Mouse (Mus musculus) liver, adult 2 months (tissue): Measurements from ENCODE around the gene Nek7. TPM values are rescaled to one million over a fixed set of nuclear protein-coding genes. Genes with fewer than 3 reads are reported as not detected.

Source experiments
- DNase-seq: peaks from one replicate; pipeline ENCODE4 v3.0.0-alpha.2; 2011; ENCODE audit warnings: low read depth, low spot score; ENCODE audit errors: extremely low read depth
- H3K27ac ChIP-seq: fragments of 200-500 bp; replicated peaks from 2 replicates; pipeline ENCODE4 v1.5.1; 2012; ENCODE audit warnings: low read depth, mild to moderate bottlenecking, control low read depth, inconsistent platforms, low read length; ENCODE audit not compliant: insufficient read depth
- H3K27me3 ChIP-seq: fragments of 200-500 bp; 2 replicates; pipeline ENCODE4 v1.6.1; 2012; ENCODE audit warnings: mild to moderate bottlenecking, moderate library complexity, low read length, inconsistent platforms; ENCODE audit not compliant: control insufficient read depth, insufficient read depth
- H3K36me3 ChIP-seq: fragments of 200-500 bp; 2 replicates; pipeline ENCODE4 v1.6.1; 2012; ENCODE audit warnings: low read length, inconsistent platforms; ENCODE audit not compliant: control insufficient read depth, insufficient read depth
- H3K4me1 ChIP-seq: fragments of 200-500 bp; 2 replicates; pipeline ENCODE4 v1.6.1; 2011; ENCODE audit warnings: low read length; ENCODE audit not compliant: control insufficient read depth, insufficient read depth
- H3K4me3 ChIP-seq: fragments of 200-500 bp; 2 replicates; pipeline ENCODE4 v1.5.1; 2011; ENCODE audit warnings: low read depth, mild to moderate bottlenecking, control low read depth, low read length, moderate library complexity; ENCODE audit not compliant: insufficient read depth
- H3K79me2 ChIP-seq: fragments of 200-500 bp; 2 replicates; pipeline ENCODE4 v1.6.1; 2012; ENCODE audit warnings: inconsistent platforms, mild to moderate bottlenecking, low read length, moderate library complexity; ENCODE audit not compliant: control insufficient read depth, insufficient read depth
- H3K9ac ChIP-seq: fragments of 200-500 bp; 2 replicates; pipeline ENCODE4 v1.6.1; 2012; ENCODE audit warnings: low read depth, mild to moderate bottlenecking, control low read depth, inconsistent platforms, low read length
- CTCF ChIP-seq: fragments of 200-500 bp; IDR thresholded peaks from 2 replicates; pipeline ENCODE4 v1.5.1; 2011; ENCODE audit warnings: low read depth, low read length, control low read depth
- POLR2A ChIP-seq: fragments of 200-500 bp; IDR thresholded peaks from 2 replicates; pipeline ENCODE4 v1.6.1; 2011; ENCODE audit warnings: low read length, control low read depth; ENCODE audit not compliant: insufficient read depth; ENCODE audit errors: extremely low read depth
- WGBS: fragments of 180-500 bp; shearing (Covaris S2); methylation state at CpG from one replicate; pipeline ENCODE4 v1.1.7; 2018; 5-methylcytosine and 5-hydroxymethylcytosine counted together
- polyA plus RNA-seq: library from polyadenylated mRNA; depleted of rRNA; stranded (reverse); fragments of >200 nt; gene quantifications from 2 replicates; pipeline ENCODE4 v1.2.3, GENCODE M21; 2012
- total RNA-seq: library from RNA; depleted of rRNA; stranded (reverse); fragments of >200 nt; gene quantifications from 2 replicates; pipeline ENCODE4 v1.2.3, GENCODE M21; 2014

The Nek7 gene
- total and polyA plus RNA-seq, 2 experiments, result 6.3 to 31.5 TPM

DNA sequence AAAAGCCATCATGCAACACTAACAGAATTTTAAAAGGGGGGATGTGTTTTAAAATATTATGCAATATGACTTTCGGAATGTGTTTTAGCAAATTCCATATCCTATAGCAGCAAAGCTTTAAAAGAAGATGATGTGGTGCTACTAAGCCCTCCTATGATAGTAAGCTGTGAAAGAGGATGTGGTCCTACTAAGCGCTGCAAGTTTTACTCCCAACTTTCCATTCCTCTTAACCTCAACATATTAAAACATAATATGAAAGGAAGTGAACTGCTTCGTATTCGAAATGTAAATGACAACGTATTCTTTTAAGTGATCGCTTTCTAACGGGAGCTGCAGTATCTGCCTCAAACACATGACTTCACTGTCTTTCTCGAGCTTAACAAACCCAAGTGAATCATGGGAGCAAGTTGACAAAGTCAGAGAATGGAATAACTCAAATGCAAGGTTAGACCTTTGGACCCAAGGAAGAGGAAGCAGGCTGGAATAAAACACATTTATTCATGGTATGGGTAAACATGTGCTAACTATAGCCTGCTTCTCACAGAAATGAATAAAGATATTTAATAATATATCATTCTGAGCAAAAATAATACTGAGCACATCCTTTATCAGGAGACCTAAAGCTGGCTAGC lies 43.8 kb downstream of the Nek7 start:
- Histone ChIP-seq H3K27me3 (no peaks in the 10 kb centered on the region), H3K36me3 (no peaks in the 10 kb centered on the region), H3K9ac (no peak overlapping the region), H3K79me2 (peaks cover 15% of the 10 kb centered on the region; the same call in 1 of the 2 replicates), H3K4me1 (peaks cover 7% of the 10 kb centered on the region; the same call in 1 of the 2 replicates), H3K27ac (no peak overlapping the region), H3K4me3 (no peak overlapping the region)
- TF ChIP-seq CTCF (no peak), POLR2A (no peak)
- WGBS, result 93% methylated on average over 8 of the region's 8 CpGs
- no peak for DNase-seq

DNA sequence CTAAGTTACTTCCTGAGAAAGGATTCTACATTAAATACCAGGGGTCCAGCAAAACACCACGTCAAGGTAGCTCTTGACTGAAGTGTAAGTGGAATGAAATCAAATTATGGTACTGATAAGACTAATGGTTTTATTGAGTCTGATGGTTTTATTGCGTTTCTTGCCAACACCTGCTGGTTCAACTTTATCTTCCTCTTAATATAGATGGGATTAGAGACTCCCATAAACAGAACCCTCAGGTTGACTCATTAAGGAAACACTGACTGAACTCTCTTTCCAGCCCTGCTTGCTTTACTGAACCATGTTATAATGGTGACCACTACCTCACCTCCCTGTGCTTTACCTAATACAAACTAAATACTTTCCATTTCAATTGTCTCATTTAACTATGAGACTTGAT lies 44.3 kb downstream of the Nek7 start:
- H3K36me3 ChIP-seq, result no peaks in the 10 kb centered on the region
- WGBS, result 95% methylated on average over 2 of the region's 2 CpGs
- DNase-seq, result no peak
- TF ChIP-seq POLR2A, result no peak
- TF ChIP-seq CTCF, result no peak
- no peak overlapping the region for H3K27ac ChIP-seq
- H3K79me2 ChIP-seq, result peaks cover 14% of the 10 kb centered on the region; the same call in 1 of the 2 replicates
- H3K4me1 ChIP-seq, result peaks cover 8% of the 10 kb centered on the region
- H3K27me3 ChIP-seq, result no peaks in the 10 kb centered on the region
- H3K4me3 ChIP-seq, result no peak overlapping the region
- no peak overlapping the region for H3K9ac ChIP-seq

DNA sequence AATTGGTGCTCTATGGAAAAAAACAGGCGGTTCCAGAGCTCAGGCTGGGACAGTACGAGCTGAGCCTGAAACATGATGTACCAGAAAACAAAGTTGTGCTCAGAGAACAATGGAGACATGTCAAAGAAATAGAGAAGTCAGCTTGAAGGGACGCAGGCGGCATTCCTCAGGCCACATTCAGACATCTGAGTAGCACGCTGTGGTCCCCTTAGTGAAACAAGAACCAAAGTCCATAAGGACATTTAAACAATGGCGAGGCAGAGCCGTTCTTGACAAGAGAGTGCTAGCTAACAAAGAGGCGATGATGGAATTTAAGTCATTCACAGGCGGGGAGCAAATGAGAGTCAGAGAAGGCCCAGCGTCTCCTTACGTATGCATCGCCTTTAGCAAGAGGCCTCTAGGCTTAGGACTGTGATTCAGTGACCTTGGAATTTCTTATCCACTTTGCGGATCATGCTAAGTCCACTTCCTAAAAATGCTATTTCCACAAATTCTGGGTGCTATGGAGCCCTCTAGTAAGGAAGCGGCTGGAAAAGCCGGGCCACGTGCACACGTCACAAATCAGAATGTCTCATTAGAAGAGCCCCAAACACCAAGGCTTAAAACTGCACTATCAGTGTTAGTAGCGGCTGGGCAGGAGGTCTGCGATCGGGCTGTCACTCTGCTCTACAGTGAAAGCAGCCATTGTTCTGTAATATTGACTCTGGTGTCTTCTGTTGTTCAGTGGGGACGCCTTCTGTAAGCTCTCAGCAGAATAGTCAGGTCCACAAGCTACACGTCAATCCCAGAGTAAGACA lies 48.2 kb downstream of the Nek7 start:
- H3K79me2 ChIP-seq, result peaks cover 13% of the 10 kb centered on the region; the same call in 1 of the 2 replicates
- peaks cover 9% of the 10 kb centered on the region for H3K4me1 ChIP-seq
- TF ChIP-seq POLR2A (no peak), CTCF (no peak)
- H3K4me3 ChIP-seq, result no peak overlapping the region
- H3K9ac ChIP-seq, result no peak overlapping the region
- no peak for DNase-seq
- no peak overlapping the region for H3K27ac ChIP-seq
- H3K36me3 ChIP-seq, result no peaks in the 10 kb centered on the region
- 85% methylated on average over 22 of the region's 22 CpGs for WGBS
- H3K27me3 ChIP-seq, result no peaks in the 10 kb centered on the region

DNA sequence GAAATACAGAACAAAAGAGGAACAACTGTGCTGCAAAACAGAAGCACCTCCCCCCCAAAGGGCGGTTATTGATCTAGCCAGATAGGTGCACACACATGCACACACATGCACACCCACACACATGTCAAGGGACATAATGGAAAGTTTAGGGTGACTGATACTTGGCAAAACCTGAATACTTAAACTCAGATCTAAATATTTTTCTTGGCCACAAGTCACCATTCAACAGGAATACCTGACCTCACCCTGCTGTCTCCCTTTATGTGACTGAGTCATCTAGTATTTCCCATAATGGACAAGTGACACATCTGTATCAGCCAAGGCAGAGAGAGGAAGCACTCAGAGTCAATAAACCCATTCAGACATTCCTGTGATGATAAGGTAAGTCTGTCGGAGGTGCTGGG lies 48.9 kb downstream of the Nek7 start:
- H3K4me3 ChIP-seq, result no peak overlapping the region
- DNase-seq, result no peak
- H3K36me3 ChIP-seq, result no peaks in the 10 kb centered on the region
- H3K27ac ChIP-seq, result no peak overlapping the region
- H3K79me2 ChIP-seq, result peaks cover 13% of the 10 kb centered on the region; the same call in 1 of the 2 replicates
- no peak overlapping the region for H3K9ac ChIP-seq
- no peaks in the 10 kb centered on the region for H3K27me3 ChIP-seq
- no peak for TF ChIP-seq POLR2A
- no peak for TF ChIP-seq CTCF
- 70% methylated on average over 2 of the region's 2 CpGs for WGBS
- H3K4me1 ChIP-seq, result peaks cover 9% of the 10 kb centered on the region

DNA sequence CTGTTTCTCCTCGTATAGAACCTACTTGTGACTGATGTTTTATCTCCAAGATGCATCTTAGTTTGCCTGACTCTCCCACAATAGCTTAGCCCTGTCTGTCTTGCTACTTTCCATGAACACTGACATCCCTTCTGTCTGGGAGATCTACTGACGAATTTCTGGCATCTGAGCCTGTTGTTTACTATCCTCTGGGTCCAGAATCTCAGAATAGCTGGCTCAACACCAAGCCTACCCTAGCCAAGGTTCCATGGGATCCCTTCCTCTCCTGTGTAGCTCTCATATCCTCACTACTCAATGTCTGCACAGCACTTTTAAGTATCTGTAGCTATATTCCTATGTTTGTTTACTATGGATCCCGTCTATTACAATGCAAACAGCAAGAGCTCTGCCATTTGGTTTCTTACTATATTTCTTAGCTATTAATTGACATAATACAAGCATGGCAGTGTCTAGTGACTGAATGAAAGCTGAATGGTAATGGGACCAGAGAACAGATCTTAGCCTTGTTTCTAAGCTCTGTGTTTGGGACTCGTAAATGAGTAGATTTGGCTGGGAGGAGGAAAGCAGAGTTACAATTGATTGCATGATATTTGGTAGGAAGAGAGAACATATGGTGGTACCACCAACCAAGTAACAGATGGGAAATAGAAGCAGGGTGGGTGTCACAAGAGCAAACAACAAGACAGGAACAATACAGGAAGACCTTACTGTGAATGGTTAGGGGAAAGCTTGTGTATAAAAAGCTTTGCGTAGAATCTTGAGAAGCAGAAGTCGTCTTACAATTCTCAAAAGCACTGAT lies 51.3 kb downstream of the Nek7 start:
- Histone ChIP-seq H3K4me3 (no peak overlapping the region), H3K27me3 (no peaks in the 10 kb centered on the region), H3K27ac (no peak overlapping the region), H3K79me2 (peaks cover 16% of the 10 kb centered on the region; the same call in 1 of the 2 replicates), H3K36me3 (0 out of 2 replicates have a peak, but pooled peaks cover 2% of the 10 kb centered on the region), H3K4me1 (peaks cover 9% of the 10 kb centered on the region), H3K9ac (no peak overlapping the region)
- TF ChIP-seq POLR2A (no peak), CTCF (no peak)
- peak; percentile 74 for DNase-seq
- WGBS, result 66% methylated on average over 6 of the region's 6 CpGs
